Mouse (Mus musculus): ENCODE data around the gene Gm28557. TPM values are rescaled to one million over a fixed set of nuclear protein-coding genes. Genes with fewer than 3 reads are reported as not detected.

Gene Gm28557
- polyA plus RNA-seq, 1 experiment from 2014 or later = 1.2 TPM

DNA sequence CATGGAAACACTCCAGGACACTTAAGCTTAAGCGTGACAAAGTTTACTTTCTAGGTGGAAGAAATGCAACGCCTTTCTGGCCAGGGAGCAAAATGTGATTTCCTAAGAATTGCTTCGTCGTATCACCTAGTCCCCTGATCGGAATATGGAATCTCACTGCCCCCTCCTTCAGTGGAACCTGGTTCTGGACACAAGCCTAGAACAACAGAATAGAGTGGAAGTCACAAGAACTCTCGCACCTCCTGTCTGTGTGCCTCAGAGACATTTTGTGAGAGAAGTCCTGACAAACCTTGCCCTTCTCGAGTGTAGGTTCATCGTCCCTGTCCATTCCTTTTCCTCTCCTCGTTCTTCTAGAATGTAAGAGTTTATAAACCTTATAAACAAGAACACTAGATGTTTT, 723 bp downstream of the Gm28557 start:
- H3K9ac ChIP-seq (replicated peaks; ENCODE audit: low read depth, low read length) = peak overlapping the region; percentile 58
- no peak for ATAC-seq (ENCODE audit: low read depth)
- WGBS = 66% methylated on average over 9 of the region's 9 CpGs
- 0 out of 2 replicates have a peak, but pooled peaks cover 4% of the 10 kb centered on the region for H3K4me1 ChIP-seq (ENCODE audit: control insufficient read depth, insufficient read depth, low read length)
- H3K4me2 ChIP-seq (ENCODE audit: low read depth, low read length) = peak overlapping the region; percentile 67
- no peaks in the 10 kb centered on the region; the same call in 1 of the 2 replicates for H3K9me3 ChIP-seq (ENCODE audit: control insufficient read depth, low read length)
- H3K27me3 ChIP-seq (ENCODE audit: control insufficient read depth, insufficient read depth, low read length) = no peaks in the 10 kb centered on the region
- 0 out of 2 replicates have a peak overlapping the region, but pooled peaks have one; percentile 52 for H3K27ac ChIP-seq (ENCODE audit: low read depth, low read length)
- H3K4me3 ChIP-seq (ENCODE audit: low read depth, low read length) = peak overlapping the region; percentile 60
- no peaks in the 10 kb centered on the region for H3K36me3 ChIP-seq (ENCODE audit: control insufficient read depth, insufficient read depth, low read length)

DNA sequence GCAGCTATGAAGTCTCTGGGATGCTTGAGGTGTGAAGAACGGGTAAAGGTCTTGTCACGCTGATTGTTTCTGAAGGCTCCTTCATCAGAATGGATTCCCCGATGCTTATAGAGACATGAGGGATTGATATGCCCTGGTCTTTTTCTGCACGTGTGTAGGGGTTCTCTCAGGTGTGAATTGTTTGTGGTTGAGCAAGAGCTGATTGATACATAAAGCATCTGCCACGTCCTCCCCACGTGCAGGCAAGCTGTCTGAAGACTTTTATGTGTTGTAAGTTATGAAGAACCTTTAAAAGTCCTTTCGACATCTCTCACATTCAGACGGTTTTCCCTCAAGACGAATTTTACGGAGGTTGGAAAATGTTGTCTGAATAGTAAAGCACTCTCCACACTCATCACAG, 10.5 kb downstream of the Gm28557 start, which contains the start of gene Zfp708:
TSS of gene Zfp708 (minus strand) at position 101 of the 400 bp plus-strand sequence.
- Histone ChIP-seq H3K27ac (ENCODE audit: low read depth, low read length) (no peak within 1 kb of the TSS), H3K9me3 (ENCODE audit: control insufficient read depth, low read length) (no peaks in the 10 kb centered on the region), H3K4me1 (ENCODE audit: control insufficient read depth, insufficient read depth, low read length) (no peaks in the 10 kb centered on the region), H3K36me3 (ENCODE audit: control insufficient read depth, insufficient read depth, low read length) (no peaks in the 10 kb centered on the region), H3K9ac (replicated peaks; ENCODE audit: low read depth, low read length) (no peak within 1 kb of the TSS), H3K4me2 (ENCODE audit: low read depth, low read length) (no peak within 1 kb of the TSS), H3K27me3 (ENCODE audit: control insufficient read depth, insufficient read depth, low read length) (no peaks in the 10 kb centered on the region), H3K4me3 (ENCODE audit: low read depth, low read length) (no peak within 1 kb of the TSS)
- ATAC-seq (ENCODE audit: low read depth) = no peak
- 93% methylated on average over 10 of the region's 10 CpGs for WGBS

DNA sequence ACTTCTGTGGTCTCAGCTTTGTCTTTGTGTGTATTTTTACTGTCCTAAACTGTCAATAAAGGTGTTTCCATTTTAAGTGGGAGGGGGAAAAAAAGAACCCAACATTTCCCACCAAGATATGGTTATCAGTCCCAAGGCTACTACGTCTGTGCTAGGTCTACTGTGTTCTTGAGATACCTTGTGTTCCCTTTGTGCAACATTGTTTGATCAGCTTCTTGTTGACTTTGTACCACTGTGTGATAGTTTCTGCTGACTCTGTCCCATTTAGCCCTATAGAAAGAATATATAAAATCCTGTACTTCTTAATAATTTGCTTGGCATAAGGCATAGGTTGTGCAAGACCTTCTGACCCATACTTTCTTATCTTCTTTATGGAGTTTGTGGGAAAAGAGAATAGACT, 18.2 kb downstream of the Gm28557 start:
- H3K4me3 ChIP-seq (ENCODE audit: low read depth, low read length) = no peak overlapping the region
- no peaks in the 10 kb centered on the region for H3K9me3 ChIP-seq (ENCODE audit: control insufficient read depth, low read length)
- no peak overlapping the region for H3K4me2 ChIP-seq (ENCODE audit: low read depth, low read length)
- WGBS = 78% methylated on average over 1 of the region's 1 CpGs
- H3K36me3 ChIP-seq (ENCODE audit: control insufficient read depth, insufficient read depth, low read length) = no peaks in the 10 kb centered on the region
- H3K27me3 ChIP-seq (ENCODE audit: control insufficient read depth, insufficient read depth, low read length) = no peaks in the 10 kb centered on the region
- ATAC-seq (ENCODE audit: low read depth) = no peak
- no peaks in the 10 kb centered on the region for H3K4me1 ChIP-seq (ENCODE audit: control insufficient read depth, insufficient read depth, low read length)
- H3K27ac ChIP-seq (ENCODE audit: low read depth, low read length) = no peak overlapping the region
- no peak overlapping the region for H3K9ac ChIP-seq (replicated peaks; ENCODE audit: low read depth, low read length)

DNA sequence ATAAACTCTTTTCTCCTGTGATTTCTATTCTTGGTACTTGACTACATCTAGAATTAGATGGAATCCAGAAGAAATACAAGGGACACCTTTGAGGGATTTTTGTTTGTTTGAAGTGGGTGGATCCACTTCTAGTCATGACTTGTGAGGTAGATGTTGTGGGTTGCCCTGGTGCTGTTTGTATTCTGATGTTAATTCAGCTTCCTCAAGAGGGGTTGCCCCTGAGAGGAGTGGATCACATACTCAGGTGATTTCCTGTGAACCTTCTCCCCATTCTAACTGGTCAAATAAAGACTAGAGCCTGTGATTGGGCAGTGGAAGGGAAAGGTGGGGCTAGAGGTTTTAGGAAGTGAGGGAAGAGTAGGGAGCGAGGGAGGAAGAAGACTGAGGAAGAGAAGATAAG, 26.5 kb downstream of the Gm28557 start:
- no peak for ATAC-seq (ENCODE audit: low read depth)
- Histone ChIP-seq H3K36me3 (ENCODE audit: control insufficient read depth, insufficient read depth, low read length) (0 out of 2 replicates have a peak, but pooled peaks cover 3% of the 10 kb centered on the region), H3K4me3 (ENCODE audit: low read depth, low read length) (peak overlapping the region; percentile 49), H3K27me3 (ENCODE audit: control insufficient read depth, insufficient read depth, low read length) (no peaks in the 10 kb centered on the region), H3K27ac (ENCODE audit: low read depth, low read length) (no peak overlapping the region), H3K4me1 (ENCODE audit: control insufficient read depth, insufficient read depth, low read length) (0 out of 2 replicates have a peak, but pooled peaks cover 6% of the 10 kb centered on the region), H3K9ac (replicated peaks; ENCODE audit: low read depth, low read length) (no peak overlapping the region), H3K9me3 (ENCODE audit: control insufficient read depth, low read length) (peaks cover 2% of the 10 kb centered on the region; the same call in 1 of the 2 replicates), H3K4me2 (ENCODE audit: low read depth, low read length) (peak overlapping the region; percentile 63)
- 74% methylated on average over 1 of the region's 1 CpGs for whole genome bisulfite sequencing

DNA sequence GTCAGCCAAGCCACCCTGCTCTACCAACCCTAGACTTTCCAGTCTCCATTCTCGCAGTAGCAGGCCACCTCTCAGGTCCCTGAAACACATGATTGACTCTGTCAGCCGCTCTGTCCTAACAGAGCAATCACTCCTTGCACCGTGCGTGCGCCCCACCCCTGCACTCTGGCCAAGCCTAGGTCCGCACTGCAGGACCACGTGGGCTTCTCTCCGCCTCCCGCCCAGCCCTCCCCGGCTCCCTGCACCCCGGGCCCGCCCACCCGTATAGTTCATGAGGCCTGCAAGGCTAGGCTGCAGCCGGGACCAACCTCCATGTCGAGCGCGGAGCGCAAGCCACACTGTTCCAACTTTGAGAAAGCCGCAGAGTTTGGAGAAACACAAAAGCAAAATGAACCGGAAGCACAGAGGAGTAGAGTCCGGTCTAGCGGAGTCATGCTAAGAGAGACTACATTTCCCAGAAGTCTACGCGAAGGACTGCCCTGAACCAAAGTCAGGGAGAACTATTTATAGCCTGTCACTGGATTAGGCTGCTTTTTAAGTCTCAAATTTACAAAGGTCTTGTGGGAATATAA, 27.2 kb downstream of the Gm28557 start:
- peak overlapping the region; percentile 63 for H3K4me2 ChIP-seq (ENCODE audit: low read depth, low read length)
- 0 out of 2 replicates have a peak, but pooled peaks cover 6% of the 10 kb centered on the region for H3K4me1 ChIP-seq (ENCODE audit: control insufficient read depth, insufficient read depth, low read length)
- H3K27me3 ChIP-seq (ENCODE audit: control insufficient read depth, insufficient read depth, low read length) = no peaks in the 10 kb centered on the region
- peak overlapping the region; percentile 49 for H3K4me3 ChIP-seq (ENCODE audit: low read depth, low read length)
- whole genome bisulfite sequencing = 0% methylated on average over 24 of the region's 24 CpGs
- H3K27ac ChIP-seq (ENCODE audit: low read depth, low read length) = peak overlapping the region; percentile 40
- H3K36me3 ChIP-seq (ENCODE audit: control insufficient read depth, insufficient read depth, low read length) = 0 out of 2 replicates have a peak, but pooled peaks cover 3% of the 10 kb centered on the region
- peak; percentile 98 for ATAC-seq (ENCODE audit: low read depth)
- H3K9ac ChIP-seq (replicated peaks; ENCODE audit: low read depth, low read length) = peak overlapping the region; percentile 54
- peaks cover 3% of the 10 kb centered on the region for H3K9me3 ChIP-seq (ENCODE audit: control insufficient read depth, low read length)

DNA sequence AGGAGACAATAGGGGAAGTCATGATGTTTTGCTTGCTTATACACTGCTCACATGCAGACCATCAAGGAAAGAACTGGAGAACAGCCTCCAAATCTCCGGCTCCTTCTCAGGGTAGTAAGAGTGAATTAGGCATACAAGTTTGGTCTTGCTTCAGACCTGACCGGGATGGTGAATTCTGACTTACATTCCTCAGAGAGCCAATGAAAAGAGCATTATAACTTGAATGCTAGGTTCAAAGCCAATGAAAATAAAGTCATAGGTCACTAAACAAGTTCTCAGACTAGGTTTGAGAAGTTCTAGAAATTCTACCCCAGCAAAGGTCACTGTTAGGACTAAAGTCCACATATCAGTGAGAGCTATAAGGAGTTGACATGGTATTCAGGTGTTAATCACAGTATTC, 31.2 kb downstream of the Gm28557 start:
- Histone ChIP-seq H3K36me3 (ENCODE audit: control insufficient read depth, insufficient read depth, low read length) (peaks cover 21% of the 10 kb centered on the region; the same call in 1 of the 2 replicates), H3K9me3 (ENCODE audit: control insufficient read depth, low read length) (peaks cover 15% of the 10 kb centered on the region), H3K27ac (ENCODE audit: low read depth, low read length) (no peak overlapping the region), H3K27me3 (ENCODE audit: control insufficient read depth, insufficient read depth, low read length) (no peaks in the 10 kb centered on the region), H3K9ac (replicated peaks; ENCODE audit: low read depth, low read length) (no peak overlapping the region), H3K4me1 (ENCODE audit: control insufficient read depth, insufficient read depth, low read length) (0 out of 2 replicates have a peak, but pooled peaks cover 6% of the 10 kb centered on the region), H3K4me3 (ENCODE audit: low read depth, low read length) (no peak overlapping the region), H3K4me2 (ENCODE audit: low read depth, low read length) (no peak overlapping the region)
- ATAC-seq (ENCODE audit: low read depth) = no peak
- WGBS = 94% methylated on average over 2 of the region's 2 CpGs

DNA sequence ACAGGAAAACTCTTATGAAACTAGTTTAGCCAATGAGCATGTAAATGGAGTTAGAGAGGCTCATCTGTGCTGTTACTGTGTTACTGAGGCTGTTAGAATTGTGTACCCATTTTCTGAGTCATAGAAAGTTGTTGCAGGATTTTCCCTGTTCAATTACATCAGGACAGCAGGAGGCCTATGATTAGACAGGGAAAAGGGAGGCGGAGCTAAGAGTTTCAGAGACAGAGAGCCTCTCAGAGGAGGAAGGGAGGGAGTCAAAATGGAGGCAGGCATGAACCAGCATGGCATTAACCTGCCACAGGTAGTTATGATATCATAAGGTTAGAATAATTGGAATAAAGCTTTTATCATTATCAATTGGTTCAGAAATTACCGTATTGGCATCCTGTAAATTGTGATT, 35.6 kb downstream of the Gm28557 start:
- peaks cover 24% of the 10 kb centered on the region for H3K9me3 ChIP-seq (ENCODE audit: control insufficient read depth, low read length)
- H3K27ac ChIP-seq (ENCODE audit: low read depth, low read length) = no peak overlapping the region
- ATAC-seq (ENCODE audit: low read depth) = no peak
- H3K4me1 ChIP-seq (ENCODE audit: control insufficient read depth, insufficient read depth, low read length) = no peaks in the 10 kb centered on the region
- no peaks in the 10 kb centered on the region for H3K27me3 ChIP-seq (ENCODE audit: control insufficient read depth, insufficient read depth, low read length)
- 93% methylated on average over 2 of the region's 2 CpGs for WGBS
- no peak overlapping the region for H3K9ac ChIP-seq (replicated peaks; ENCODE audit: low read depth, low read length)
- H3K4me3 ChIP-seq (ENCODE audit: low read depth, low read length) = no peak overlapping the region
- H3K4me2 ChIP-seq (ENCODE audit: low read depth, low read length) = no peak overlapping the region
- H3K36me3 ChIP-seq (ENCODE audit: control insufficient read depth, insufficient read depth, low read length) = peaks cover 40% of the 10 kb centered on the region

DNA sequence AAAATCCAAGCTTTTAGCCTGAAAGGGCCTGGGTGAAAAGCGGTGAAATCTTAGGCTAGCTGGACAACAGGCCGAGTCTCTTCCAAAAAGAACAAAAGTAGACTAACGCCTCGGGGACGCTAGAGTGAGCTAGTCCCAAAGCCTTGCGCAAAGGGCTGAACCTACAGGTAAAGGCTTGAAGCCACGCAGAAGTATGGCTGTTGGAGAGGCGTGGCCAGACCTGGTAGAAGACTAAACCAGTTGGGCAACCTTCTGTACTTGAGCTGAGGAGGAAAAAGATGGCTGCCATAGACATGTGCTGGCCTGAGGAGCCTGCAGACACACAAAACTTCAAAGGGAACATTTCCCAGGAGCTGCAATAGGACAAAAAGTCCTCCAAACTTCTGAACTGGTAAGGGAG, 43.0 kb downstream of the Gm28557 start:
- 86% methylated on average over 8 of the region's 8 CpGs for WGBS
- Histone ChIP-seq H3K27me3 (ENCODE audit: control insufficient read depth, insufficient read depth, low read length) (no peaks in the 10 kb centered on the region), H3K9ac (replicated peaks; ENCODE audit: low read depth, low read length) (no peak overlapping the region), H3K27ac (ENCODE audit: low read depth, low read length) (no peak overlapping the region), H3K4me2 (ENCODE audit: low read depth, low read length) (no peak overlapping the region), H3K4me1 (ENCODE audit: control insufficient read depth, insufficient read depth, low read length) (no peaks in the 10 kb centered on the region), H3K4me3 (ENCODE audit: low read depth, low read length) (no peak overlapping the region), H3K9me3 (ENCODE audit: control insufficient read depth, low read length) (peaks cover 2% of the 10 kb centered on the region), H3K36me3 (ENCODE audit: control insufficient read depth, insufficient read depth, low read length) (peaks cover 9% of the 10 kb centered on the region)
- no peak for ATAC-seq (ENCODE audit: low read depth)

DNA sequence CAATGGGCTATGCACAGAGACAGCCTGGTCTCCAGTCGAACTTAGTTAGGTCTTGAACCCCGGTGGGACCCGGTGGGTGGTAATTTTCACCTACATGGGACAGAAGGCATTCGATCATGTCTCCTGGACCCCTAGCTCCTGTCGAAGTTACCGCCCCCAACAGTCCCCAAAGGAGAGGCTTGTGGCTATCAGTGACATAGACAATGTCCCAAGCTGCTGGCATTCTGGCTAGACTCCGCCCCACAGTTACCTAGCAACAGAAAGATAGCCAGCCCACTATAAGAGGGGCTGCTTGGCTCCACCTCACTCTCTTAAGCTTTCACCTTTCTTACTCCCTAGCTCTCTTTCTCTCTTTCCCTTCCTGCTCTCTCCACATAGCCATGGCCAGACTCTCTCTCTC, 46.0 kb downstream of the Gm28557 start:
- 63% methylated on average over 7 of the region's 7 CpGs for WGBS
- no peak overlapping the region for H3K4me3 ChIP-seq (ENCODE audit: low read depth, low read length)
- no peak for ATAC-seq (ENCODE audit: low read depth)
- no peaks in the 10 kb centered on the region for H3K4me1 ChIP-seq (ENCODE audit: control insufficient read depth, insufficient read depth, low read length)
- no peaks in the 10 kb centered on the region for H3K36me3 ChIP-seq (ENCODE audit: control insufficient read depth, insufficient read depth, low read length)
- H3K9me3 ChIP-seq (ENCODE audit: control insufficient read depth, low read length) = no peaks in the 10 kb centered on the region; the same call in 1 of the 2 replicates
- H3K4me2 ChIP-seq (ENCODE audit: low read depth, low read length) = no peak overlapping the region
- no peaks in the 10 kb centered on the region for H3K27me3 ChIP-seq (ENCODE audit: control insufficient read depth, insufficient read depth, low read length)
- H3K27ac ChIP-seq (ENCODE audit: low read depth, low read length) = no peak overlapping the region
- no peak overlapping the region for H3K9ac ChIP-seq (replicated peaks; ENCODE audit: low read depth, low read length)
